Mouse (Mus musculus): ENCODE data around the gene Dolk.
A peak's percentile ranks its signal among the peaks of the same experiment; 100 is the strongest.

Gene Dolk

DNA sequence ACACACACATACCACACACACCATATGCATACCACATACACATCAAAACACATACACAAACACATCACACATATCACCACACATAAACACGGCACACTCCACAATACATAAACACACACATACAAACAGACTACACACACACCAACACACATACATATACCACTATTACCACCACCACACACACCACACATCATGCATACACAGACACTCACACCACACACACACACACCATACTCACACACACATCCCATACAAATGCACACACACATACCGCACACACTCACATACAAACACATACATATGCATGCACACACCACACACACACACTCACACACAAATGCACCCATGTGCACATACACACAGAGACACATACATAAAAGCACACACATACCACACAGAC lies 18.7 kb downstream of the Dolk start:
- no peak for DNase-seq (ENCODE audit: low spot score)

DNA sequence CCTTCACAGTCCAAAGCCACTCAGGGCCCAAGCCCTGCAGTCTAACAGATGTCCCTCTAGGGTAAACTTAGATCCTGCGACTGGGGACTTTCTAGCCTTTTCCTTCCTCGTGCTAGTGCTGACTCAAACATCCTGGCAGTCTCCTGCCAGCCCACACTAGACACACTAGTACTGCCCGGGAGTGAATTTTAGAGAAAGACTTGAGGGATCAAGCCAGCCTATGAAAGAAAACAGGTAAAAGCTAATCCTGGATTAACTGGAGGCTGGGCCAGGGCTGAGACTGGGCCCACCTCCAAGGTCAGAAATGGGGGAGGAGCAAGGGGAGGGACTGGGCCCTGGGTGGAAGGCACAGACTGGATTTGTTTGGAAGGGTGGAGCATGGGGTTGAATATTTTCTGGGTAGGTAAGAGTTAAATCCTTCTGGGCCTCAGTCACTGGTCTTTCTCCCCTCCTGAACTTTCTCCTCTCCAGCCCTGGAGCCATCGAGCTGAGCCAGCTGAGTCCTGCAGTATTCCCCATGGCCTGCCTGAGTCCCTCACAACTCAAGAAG lies 19.7 kb downstream of the Dolk start:
- DNase-seq (ENCODE audit: low spot score) = no peak

DNA sequence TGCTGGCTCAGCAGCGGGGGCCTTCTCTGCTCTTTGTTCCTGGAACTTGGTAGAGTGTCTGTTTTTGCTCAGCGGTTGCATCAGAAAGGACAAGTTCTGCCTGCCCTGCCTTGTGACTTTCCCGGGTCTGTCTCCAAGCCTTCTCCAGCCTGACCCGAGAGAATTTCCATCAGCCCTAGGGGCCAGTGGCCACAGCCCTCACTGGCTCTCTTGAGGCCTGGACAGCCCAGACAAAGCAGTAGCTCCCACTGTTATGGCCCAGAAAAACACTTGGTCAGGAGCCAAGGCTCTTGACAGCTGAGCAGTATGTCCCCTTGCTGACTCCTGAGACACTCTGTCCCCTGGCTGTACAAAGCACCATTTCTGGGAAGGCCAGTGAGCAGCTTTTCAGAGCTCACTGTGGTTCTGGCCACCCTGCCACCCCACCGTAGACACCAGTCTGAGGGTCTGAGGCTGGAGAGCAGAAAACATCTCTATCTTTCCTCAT lies 20.3 kb downstream of the Dolk start, which contains the start of gene Phyhd1:
Gene Phyhd1 (plus strand): TSS at position 437 of the 487 bp plus-strand sequence.
- DNase-seq (ENCODE audit: low spot score) = no peak

DNA sequence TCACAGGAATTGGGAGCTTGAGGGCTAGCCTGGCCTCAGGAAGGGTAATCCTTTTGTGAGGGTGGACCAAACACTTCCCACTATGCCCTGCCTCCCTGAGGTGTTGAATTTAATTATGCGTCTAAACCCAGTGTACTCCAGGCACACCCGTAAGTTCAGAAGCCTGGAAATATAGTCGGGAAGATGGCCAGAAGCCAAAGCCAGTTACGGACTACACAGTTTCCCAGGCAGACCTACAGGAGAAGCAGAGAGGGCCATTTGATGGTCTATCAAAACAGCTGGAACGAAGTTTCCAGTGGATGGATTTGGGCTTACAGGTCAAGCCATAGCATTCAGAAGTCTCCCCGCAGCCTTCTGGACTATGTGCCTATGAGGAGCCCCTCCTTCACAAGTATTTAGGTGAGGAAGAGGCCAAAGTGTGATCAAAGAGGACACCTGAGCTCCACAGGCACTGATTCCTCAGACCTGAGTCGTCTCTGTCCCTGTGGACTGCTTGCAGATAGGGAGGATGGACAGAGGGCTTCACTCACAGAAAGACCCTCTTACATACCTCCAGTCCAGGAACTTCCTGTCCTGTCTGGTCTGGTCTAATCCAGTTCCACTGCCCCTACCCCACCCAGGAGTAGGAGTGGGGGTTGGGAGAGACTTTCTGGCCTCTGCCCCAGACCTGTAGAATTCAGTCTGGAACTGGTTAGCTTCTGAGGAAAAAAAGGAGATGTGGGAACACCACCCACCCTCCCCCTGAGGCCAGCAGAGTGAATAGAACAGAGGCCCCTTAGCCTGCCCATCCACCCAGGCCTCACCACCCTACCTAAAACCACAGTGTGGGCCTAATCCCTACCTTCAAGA lies 21.2 kb downstream of the Dolk start:
- DNase-seq (ENCODE audit: low spot score) = no peak

DNA sequence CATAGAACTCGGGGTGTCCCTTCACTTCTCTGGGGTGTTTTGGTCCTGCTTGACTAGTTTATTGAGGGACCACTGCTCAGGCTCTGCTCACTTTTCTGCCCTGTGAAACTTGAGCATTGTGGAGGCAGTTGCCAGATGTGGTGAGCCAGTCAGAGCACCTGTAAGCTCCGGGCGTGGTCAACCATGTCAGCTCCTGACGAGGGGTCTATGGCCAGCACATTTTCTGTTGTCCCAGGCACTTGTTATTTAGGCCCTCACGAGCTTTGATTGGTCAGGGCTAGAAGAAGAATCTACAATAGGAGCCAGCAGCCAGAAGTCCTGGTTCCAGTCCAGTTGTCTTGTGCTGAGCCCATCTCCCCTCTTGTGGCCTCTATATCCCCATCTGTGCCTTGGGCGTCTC lies 22.3 kb downstream of the Dolk start:
- DNase-seq (ENCODE audit: low spot score) = no peak

DNA sequence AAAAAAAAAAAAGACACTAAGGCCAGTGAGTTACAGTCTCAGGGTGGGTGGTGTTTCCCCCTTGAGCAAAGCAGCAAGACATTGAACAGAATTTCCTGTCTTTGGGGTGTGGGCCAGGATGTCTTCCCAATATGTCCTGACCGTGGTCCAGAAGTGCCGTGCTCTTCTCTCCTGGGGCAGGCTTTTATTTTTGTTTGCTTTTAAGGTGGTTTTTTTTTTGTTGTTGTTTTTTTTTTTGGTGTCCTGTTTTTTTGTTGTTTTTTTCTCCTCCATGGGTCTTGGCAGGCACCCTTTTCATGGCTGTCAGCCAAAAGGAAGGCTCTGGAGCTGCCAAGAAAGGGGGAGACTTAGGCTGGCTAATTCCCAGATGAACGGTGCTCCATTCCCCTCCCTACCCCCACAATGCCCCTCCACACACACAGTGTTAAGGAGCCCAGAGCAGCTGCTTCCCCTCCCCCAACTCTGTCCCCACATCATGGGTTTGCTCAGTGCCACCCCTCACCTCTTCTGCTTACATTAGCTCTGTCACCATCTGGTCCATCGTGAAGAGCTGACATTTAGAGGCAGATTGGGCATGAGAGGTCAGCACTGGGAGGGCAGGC lies 23.2 kb downstream of the Dolk start:
- DNase-seq (ENCODE audit: low spot score) = no peak

DNA sequence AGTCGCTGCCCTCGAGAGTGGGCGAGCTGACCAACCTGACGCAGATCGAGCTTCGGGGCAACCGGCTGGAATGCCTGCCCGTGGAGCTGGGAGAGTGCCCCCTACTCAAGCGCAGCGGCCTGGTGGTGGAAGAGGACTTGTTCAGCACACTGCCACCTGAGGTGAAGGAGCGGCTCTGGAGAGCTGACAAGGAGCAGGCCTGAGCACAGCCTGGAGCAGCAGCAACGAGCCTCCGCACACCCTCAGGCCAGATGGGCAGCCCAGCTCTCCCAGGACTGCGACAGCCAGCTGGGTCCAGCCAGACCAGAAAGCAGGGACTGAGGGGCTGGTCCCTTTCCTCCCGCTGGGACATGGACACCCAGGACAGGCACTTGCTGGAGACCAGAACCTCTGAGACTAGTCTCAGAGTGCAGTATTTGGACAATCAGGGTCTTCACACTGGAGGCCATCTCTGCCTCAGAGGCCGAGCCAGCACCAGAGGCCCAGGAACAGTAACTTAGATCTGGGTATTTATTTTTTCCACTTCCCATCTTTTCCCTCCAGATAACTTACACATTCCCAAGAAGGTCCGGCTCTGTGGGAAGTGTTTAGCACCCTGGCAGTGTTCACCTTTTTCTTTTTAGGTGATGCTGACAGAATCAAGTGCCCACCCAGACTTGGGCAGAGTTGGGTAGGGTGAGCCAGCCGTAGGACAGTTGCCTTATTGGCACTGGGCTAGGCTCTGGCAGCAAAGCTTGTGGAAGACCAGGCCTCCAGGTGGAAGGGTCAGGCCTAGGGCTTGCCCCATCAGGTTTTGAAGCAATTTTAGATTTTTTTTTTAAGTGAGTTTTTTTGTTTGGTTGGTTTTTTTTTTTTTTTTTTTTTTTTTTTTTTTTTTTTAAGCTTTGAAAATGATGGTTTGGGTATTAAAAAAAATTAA lies 24.0 kb downstream of the Dolk start:
- DNase-seq (ENCODE audit: low spot score) = no peak

DNA sequence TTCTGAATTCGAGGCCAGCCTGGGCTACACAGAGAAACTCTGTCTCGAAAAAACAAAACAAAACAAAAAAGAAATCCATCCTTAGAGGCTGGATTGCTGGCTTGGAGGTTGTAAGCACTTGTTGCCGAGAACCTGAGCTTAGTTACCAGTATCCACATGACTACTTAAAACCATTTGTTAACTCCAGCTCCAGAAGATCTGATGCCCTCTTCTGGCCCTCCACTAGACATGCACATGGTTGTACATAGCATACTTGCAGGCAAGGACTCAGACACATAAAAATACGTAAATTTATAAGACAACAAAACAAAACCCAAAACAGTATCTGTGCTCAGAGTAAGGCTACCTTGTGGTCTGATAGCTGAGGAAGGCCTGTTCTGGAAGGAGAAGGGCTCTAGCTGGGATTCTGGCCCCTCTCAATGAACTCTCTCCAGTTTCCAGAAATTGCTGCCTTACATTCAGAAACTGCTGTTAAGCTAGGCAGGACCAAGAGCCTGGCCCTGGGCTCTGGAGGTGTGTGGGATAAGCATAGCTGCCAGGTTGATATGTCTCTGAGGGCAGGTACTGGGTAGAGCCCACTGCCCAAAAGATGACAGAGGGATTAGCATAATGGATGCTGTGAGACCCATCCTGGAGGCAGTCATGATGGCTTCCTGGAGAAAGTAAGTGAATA lies 24.9 kb downstream of the Dolk start:
- no peak for DNase-seq (ENCODE audit: low spot score)

DNA sequence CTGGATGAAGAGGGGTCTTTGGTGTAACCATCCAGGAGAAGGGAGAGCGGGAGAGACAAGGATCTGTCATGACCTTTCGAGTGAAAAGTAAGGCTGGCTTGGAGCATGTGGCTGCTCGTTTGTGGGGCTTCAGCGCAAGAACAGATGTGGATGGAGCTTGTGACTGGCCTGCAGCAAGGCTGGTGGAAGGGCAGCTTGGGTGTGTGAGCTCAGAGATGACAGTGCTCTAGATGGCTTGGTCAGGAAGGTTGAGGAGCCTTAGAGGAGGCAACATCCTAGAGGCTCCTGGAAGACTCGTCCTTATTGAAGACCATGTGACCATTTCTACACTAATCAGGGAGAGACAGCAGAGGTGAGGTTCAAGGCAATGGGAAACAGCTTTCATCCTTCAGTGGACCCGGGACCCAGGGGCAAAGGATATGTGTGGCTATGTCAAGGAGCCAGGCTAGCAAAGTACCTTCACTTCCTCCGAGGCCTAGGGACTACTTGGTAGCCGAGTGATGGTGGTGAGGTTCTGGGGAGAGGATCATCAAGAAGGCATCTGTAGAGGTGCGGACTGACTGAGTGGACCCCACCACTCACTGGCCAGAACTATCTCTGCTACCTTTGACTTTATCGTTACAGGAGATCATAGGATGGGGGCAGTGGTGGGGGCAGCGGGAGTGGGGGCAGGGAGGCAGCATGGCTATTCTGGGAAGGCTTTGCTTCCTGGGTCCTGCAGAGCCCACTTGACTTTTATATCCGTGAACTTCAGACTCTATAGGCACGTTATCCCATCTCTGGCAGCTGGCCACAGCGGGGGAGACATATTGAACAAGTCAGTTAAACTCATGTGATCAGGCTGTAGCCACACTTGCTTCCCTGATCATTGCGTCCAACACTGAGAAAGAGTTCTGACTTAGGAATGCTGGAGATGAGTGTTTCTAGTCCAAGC lies 26.7 kb downstream of the Dolk start:
- DNase-seq (ENCODE audit: low spot score) = no peak

DNA sequence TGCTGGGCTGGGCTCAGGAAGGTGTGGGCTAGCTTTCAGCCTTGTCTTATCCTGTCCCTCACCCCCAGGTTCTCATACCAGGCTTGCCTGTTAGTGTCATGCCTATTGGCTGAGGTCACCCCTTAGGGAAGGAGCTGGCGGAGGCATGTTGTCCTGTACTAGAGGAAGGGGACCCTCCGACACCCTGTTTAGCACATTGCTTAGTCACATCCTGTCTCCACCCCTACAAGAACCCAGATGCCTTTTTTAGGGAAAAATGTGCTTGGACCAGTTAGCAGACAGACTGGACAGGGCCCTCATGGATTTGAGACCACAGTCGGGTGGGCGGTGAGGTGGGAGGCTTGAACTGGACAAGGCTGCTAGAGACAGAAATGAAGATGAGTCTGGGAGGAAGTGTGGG lies 27.5 kb downstream of the Dolk start:
- no peak for DNase-seq (ENCODE audit: low spot score)

DNA sequence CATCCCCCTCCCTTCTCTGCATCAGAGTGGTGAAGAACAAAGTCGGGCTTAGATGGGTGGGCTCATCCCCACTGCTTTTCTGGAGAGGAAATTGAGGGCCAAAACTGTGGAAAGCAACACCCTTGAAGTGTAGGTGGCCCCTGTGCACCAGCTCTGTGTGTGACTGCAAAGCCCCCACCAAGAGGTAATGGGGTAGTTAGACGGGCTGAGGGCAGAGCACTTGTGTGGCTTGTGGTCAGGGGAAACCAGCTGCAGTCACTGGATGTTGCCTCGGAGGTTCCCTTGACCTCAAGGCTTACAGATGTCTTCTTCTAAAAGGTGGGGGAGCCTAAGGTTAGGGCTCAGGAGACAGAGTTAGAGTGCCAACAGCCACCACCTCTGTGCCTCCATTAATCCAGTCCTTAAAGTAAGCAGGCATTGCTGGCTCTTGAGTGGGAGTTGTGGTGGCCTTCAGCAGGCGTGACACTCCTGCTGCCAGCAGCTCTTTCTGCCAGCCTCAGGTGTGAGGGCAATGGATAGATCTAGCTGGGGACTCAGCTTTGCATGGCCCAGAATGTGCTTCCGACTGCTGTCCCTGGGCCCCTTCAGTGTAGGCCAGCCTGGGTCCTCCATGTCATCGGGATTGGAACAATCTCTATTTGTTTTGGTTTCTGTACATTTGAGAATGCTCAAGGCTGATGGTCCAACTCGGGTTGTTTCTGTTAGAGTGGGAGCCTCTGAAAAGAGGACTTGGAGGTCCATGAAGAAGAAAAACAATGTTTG lies 28.3 kb downstream of the Dolk start:
- DNase-seq (ENCODE audit: low spot score) = no peak

DNA sequence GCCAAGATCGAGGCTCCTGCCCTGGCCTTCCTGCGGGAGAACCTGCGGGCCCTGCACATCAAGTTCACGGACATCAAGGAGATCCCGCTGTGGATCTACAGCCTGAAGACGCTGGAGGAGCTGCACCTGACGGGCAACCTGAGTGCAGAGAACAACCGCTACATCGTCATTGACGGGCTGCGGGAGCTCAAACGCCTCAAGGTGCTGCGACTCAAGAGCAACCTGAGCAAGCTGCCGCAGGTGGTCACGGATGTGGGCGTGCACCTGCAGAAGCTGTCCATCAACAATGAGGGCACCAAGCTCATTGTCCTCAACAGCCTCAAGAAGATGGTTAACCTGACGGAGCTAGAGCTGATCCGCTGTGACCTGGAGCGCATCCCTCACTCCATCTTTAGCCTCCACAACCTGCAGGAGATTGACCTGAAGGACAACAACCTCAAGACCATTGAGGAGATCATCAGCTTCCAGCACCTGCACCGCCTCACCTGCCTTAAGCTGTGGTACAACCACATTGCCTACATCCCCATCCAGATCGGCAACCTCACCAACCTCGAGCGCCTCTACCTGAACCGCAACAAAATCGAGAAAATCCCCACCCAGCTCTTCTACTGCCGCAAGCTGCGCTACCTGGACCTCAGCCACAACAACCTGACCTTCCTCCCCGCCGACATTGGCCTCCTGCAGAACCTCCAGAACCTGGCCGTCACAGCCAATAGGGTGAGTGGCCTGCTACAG lies 29.4 kb downstream of the Dolk start:
- DNase-seq (ENCODE audit: low spot score) = no peak

DNA sequence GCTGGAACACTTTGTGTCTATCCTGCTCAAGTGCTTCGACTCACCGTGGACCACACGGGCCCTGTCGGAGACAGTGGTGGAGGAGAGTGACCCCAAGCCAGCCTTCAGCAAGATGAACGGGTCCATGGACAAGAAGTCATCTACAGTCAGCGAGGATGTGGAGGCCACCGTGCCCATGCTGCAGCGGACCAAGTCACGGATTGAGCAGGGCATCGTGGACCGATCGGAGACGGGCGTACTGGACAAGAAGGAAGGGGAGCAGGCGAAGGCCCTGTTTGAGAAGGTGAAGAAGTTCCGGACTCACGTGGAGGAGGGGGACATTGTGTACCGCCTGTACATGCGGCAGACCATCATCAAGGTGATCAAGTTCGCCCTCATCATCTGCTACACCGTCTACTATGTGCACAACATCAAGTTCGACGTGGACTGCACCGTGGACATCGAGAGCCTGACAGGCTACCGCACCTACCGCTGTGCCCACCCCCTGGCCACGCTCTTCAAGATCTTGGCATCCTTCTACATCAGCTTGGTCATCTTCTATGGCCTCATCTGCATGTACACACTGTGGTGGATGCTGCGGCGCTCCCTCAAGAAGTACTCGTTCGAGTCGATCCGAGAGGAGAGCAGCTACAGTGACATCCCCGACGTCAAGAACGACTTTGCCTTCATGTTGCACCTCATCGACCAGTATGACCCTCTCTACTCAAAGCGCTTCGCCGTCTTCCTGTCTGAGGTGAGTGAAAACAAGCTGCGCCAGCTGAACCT lies 30.3 kb downstream of the Dolk start:
- DNase-seq (ENCODE audit: low spot score) = no peak

DNA sequence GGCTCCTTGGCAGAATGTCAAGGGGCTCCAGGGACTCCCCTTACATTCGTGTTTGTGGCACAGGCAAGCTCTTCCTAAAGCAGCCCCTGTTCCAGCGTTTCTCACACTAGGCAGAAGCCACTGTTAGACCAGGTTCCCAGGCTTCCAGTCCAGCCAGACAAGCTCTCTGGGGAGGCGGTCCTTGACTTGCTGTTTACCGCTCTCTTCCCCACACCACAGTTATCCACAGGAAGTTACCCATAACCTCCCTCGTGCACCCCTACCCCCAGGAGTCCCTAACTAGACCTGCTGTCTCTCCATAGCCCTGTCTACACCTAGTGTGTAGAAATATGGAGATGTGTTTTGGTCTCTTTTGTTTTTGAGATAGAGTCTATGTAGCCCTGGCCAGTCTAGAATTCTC lies 32.3 kb downstream of the Dolk start:
- DNase-seq (ENCODE audit: low spot score) = no peak

DNA sequence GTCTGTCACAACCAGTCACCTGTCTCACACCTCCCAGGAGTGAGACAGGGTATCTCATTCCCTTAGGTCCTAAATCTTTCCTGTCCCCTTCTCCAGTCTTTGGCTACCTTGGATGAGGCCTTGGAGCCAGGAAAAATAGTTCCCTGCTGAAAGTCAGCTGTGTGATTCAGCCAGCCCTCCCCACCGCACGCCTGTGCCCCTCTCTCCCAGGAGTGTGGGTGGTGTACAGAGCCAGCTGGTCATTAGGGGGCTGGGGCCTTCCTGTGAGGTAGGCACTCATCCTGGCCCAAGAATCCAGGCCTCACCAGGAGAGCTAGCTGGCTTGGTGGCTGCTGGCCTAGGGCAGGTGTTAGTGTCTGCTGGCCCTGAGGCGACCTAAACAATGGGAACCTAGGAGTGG lies 33.6 kb downstream of the Dolk start:
- no peak for DNase-seq (ENCODE audit: low spot score)

DNA sequence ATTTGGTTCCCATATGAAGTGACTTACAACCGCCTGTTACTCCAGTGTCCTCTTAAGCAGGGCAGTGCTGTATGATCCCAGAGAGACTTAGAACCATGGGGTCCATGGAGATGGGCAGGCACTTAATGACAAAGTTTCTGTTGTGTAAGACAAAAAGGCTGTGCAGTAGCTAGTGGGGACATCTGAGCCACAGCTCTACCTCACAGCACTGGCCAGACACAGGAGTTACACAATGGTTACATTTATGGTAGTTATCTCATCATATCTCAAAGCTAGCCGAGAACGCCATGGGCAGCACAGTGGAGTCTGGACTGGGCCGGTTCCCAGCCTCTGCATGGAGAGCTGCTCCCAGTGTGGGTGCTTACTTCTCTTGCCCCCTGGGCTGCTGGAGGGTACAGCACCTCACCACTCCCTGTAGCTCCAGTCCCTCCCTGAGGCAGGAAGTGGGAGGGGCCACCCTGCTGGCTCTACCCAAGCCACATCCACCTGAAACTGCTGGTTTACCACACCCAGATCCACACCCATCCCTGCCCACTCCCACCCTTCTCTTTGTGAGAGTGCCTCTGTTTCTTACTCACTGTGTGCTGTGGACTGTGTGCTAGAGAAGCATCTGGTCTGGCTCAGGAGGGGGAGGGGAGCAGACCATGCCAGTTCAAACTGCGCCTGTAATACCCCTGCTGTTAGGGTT lies 34.6 kb downstream of the Dolk start:
- peak; percentile 43 for DNase-seq (ENCODE audit: low spot score)

Data from spleen, adult 12 weeks (tissue).